Mouse (Mus musculus) liver, embryonic 14.5 days (tissue): ENCODE data around the gene Scml4. TPM values are rescaled to one million over a fixed set of nuclear protein-coding genes. Genes with fewer than 3 reads are reported as not detected.
A peak's percentile ranks its signal among the peaks of the same experiment; 100 is the strongest.

Source experiments
- ATAC-seq: fragments of 200-750 bp; cut with Nextera tagmentation; 2 replicates; pipeline ENCODE4 v1.8.0; 2017; ENCODE audit warnings: moderate number of reproducible peaks, mild to moderate bottlenecking, moderate library complexity; ENCODE audit not compliant: insufficient read depth
- DNase-seq, 3 experiments: peaks; one replicate each; pipeline ENCODE4 v3.0.0-alpha.2; 2012 to 2013; ENCODE audit warnings: low read depth in 3 of 3, low spot score in 3 of 3
- H3K27ac ChIP-seq: fragments of 300-500 bp; sonication (generic); 2 replicates; pipeline ENCODE4 v1.5.1; 2014; ENCODE audit warnings: moderate library complexity, mild to moderate bottlenecking, control low read depth, inconsistent platforms
- H3K27me3 ChIP-seq: fragments of 300-500 bp; sonication (generic); 2 replicates; pipeline ENCODE4 v1.6.1; 2014; ENCODE audit warnings: mild to moderate bottlenecking, low read length, moderate library complexity; ENCODE audit not compliant: control insufficient read depth, insufficient read depth
- H3K36me3 ChIP-seq: fragments of 300-500 bp; sonication (generic); replicated peaks from 2 replicates; pipeline ENCODE4 v1.6.1; 2014; ENCODE audit warnings: low read depth; ENCODE audit not compliant: control insufficient read depth, insufficient read depth
- H3K4me1 ChIP-seq, 2 experiments: fragments of 200-500 bp in 1 of 2; fragments of 300-500 bp in 1 of 2; sonication (generic) in 1 of 2; replicated peaks; 2 replicates each; pipeline ENCODE4 v1.6.1; 2012 to 2014; ENCODE audit warnings: antibody characterized with exemption in 1 of 2, inconsistent platforms in 1 of 2, low read length in 1 of 2; ENCODE audit not compliant: control insufficient read depth in 2 of 2, insufficient read depth in 2 of 2
- H3K4me2 ChIP-seq: fragments of 300-500 bp; sonication (generic); 2 replicates; pipeline ENCODE4 v1.6.1; 2014; ENCODE audit warnings: low read depth, mild to moderate bottlenecking, control low read depth, moderate library complexity
- H3K4me3 ChIP-seq, 2 experiments: fragments of 200-500 bp in 1 of 2; fragments of 300-500 bp in 1 of 2; sonication (generic) in 1 of 2; 2 replicates each; pipeline ENCODE4 v1.5.1; 2012 to 2014; ENCODE audit warnings: low read depth in 2 of 2, low read length in 2 of 2, mild to moderate bottlenecking in 2 of 2, control low read depth in 1 of 2, inconsistent platforms in 1 of 2, moderate library complexity in 1 of 2; ENCODE audit not compliant: insufficient read depth in 1 of 2
- H3K9ac ChIP-seq: fragments of 300-500 bp; sonication (generic); replicated peaks from 2 replicates; pipeline ENCODE4 v1.6.1; 2014; ENCODE audit warnings: mild to moderate bottlenecking, control low read depth, moderate library complexity
- H3K9me3 ChIP-seq: fragments of 300-500 bp; sonication (generic); 2 replicates; pipeline ENCODE4 v1.6.1; 2016; ENCODE audit warnings: low read length, mixed read lengths; ENCODE audit not compliant: control insufficient read depth
- CTCF ChIP-seq: IDR thresholded peaks from 2 replicates; pipeline ENCODE4 v1.5.1; 2016; ENCODE audit warnings: antibody characterized with exemption, low read depth, control low read depth
- EP300 ChIP-seq: IDR thresholded peaks from 2 replicates; pipeline ENCODE4 v1.6.1; 2016; ENCODE audit warnings: antibody characterized with exemption, low read depth
- WGBS: fragments of 180-500 bp; shearing (Covaris S2); extraction: QIAGEN DNeasy Blood & Tissue Kit; methylation state at CpG from one replicate; pipeline ENCODE4 v1.1.7; 2014; ENCODE audit not compliant: insufficient replicate concordance; 5-methylcytosine and 5-hydroxymethylcytosine counted together
- polyA plus RNA-seq, 2 experiments: library from polyadenylated mRNA; depleted of rRNA in 1 of 2; stranded (reverse) in 1 of 2; unstranded in 1 of 2; fragments of >200 nt; fragmentation: Nextera tagmentation in 1 of 2; extraction: Ambion mirVana in 1 of 2; gene quantifications; 2 replicates each; pipeline versions ENCODE4 v1.2.1 to v1.2.3; 2012 to 2014

Scml4 gene
- 0.06 and 0.19 TPM in 2 replicates for polyA plus RNA-seq (2012; rRNA removed)
- polyA plus RNA-seq (2014; fragmentation: Nextera tagmentation; extraction: Ambion mirVana) = 0.15 and 0.37 TPM in 2 replicates

DNA sequence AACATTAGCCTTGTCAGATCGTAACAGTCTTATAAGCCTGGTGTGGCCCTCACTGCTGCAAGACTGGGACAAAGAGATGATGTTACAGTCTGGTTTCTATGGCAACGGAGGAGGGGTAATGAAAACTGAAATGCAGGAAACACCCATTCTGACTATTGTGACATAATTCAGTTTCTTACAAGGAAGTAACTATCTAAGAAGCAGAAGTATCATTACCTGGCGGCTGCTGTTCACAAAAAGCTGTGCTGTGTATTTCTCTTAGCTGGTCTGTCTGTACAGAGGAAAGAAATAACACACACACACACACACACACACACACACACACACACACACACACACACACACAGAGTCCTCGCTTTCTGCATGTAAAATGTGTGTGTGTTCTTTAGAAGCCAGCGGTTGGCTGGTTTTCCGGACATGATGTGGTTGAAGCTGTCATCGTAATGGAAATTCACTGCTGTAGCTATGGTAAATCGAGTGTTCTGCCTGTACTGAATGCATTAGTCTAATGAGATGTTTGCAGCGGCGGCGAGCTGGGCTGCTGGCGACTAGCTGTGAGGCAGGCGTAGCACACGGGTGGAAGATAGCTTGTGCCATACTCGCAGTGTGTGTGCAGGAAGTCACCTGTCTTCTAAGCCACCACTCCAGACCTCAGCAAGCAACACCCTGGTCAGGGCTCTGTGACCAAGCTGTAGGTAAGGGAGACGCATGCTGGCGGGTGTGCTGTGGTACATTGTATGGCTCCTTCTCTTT, at the start of gene Scml4:
TSS of gene Scml4 (plus strand) at position 212 of the 753 bp plus-strand sequence.
- 0 out of 2 replicates have a peak, but pooled peaks have one; percentile 1 for TF ChIP-seq CTCF
- TF ChIP-seq EP300 = no peak
- peak; percentile 36 to 52 (median 51) for DNase-seq

DNA sequence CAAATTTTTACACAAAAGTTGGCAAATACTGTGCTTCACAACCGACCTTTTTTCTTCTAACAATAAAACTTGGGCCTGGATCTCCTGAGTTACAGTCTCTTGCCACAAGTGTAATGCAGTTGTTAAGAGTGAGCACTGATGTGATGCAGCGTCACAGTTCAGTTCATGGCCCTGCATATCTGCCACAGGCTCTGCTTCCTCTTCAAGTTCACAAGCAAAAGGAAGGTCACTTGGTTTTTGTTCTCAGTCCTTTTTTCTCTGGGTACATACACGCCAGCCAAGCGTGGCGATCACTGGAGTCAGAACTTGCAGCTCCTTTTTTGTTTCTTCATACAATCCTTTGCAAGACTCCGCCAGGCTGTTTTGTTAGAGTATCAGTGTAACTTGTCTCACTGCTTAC, 34.2 kb upstream of the Scml4 start:
- TF ChIP-seq CTCF (no peak), EP300 (no peak)
- Histone ChIP-seq H3K4me2 (no peak overlapping the region), H3K36me3 (peaks cover 16% of the 10 kb centered on the region), H3K27ac (no peak overlapping the region), H3K9ac (no peak overlapping the region), H3K9me3 (no peaks in the 10 kb centered on the region), H3K4me1 (no peaks in the 10 kb centered on the region), H3K4me3 (no peak overlapping the region), H3K27me3 (no peaks in the 10 kb centered on the region)
- DNase-seq (no peak), ATAC-seq (no peak)
- 78% methylated on average over 6 of the region's 6 CpGs for WGBS

More for the DNA sequence above, at the start of gene Scml4:
- no peak for ATAC-seq
- no peak within 1 kb of the TSS for H3K4me3 ChIP-seq
- H3K4me2 ChIP-seq = peak within 1 kb of the TSS; percentile 37
- 29% methylated on average over 17 of the region's 17 CpGs for WGBS
- no peaks in the 10 kb centered on the region for H3K27me3 ChIP-seq
- H3K27ac ChIP-seq = no peak within 1 kb of the TSS
- H3K4me1 ChIP-seq = peaks cover 2% of the 10 kb centered on the region in 2 experiments; a peak in 1 of 4 replicates
- H3K9me3 ChIP-seq = no peaks in the 10 kb centered on the region
- H3K9ac ChIP-seq = no peak within 1 kb of the TSS
- H3K36me3 ChIP-seq = no peaks in the 10 kb centered on the region

GRCm38 (mm10) chr10:42827155-42827554, 33.0 kb upstream of the Scml4 start:
- WGBS = 85% methylated on average over 5 of the region's 5 CpGs
- Histone ChIP-seq H3K36me3 (peaks cover 17% of the 10 kb centered on the region; the same call in 1 of the 2 replicates), H3K4me1 (no peaks in the 10 kb centered on the region), H3K27me3 (no peaks in the 10 kb centered on the region), H3K9me3 (no peaks in the 10 kb centered on the region), H3K9ac (no peak overlapping the region), H3K4me3 (no peak overlapping the region), H3K4me2 (no peak overlapping the region), H3K27ac (no peak overlapping the region)
- TF ChIP-seq EP300 (no peak), CTCF (no peak)
- DNase-seq = no peak
- no peak for ATAC-seq

DNA sequence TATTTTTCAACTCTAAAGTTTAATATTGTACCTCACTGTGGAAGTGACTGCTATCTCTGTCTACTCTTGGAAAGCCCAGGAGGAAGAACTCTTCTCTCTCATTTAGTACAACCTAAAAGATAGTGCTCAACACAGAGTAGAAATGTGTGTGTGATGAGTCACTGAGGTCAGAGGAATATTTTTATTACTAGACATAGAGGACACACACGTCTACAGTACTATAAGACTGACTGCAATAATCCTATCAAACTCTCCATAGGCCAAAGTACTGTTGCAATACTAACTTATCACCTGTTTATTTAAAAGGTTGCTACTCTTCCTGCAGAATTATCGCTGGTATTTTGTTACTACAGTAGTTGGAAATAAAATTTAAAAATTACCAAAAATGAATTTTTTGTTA, 30.2 kb upstream of the Scml4 start:
- H3K9me3 ChIP-seq = no peaks in the 10 kb centered on the region
- H3K4me1 ChIP-seq = no peaks in the 10 kb centered on the region
- peaks cover 10% of the 10 kb centered on the region; the same call in 1 of the 2 replicates for H3K36me3 ChIP-seq
- ATAC-seq = no peak
- WGBS = 75% methylated on average over 2 of the region's 2 CpGs
- no peak overlapping the region for H3K4me3 ChIP-seq
- no peak overlapping the region for H3K4me2 ChIP-seq
- H3K9ac ChIP-seq = no peak overlapping the region
- no peak overlapping the region for H3K27ac ChIP-seq
- no peaks in the 10 kb centered on the region for H3K27me3 ChIP-seq
- TF ChIP-seq EP300 (no peak), CTCF (no peak)
- DNase-seq = no peak

- TF ChIP-seq EP300 (no peak), CTCF (no peak)
- no peak overlapping the region for H3K4me2 ChIP-seq
- H3K9ac ChIP-seq = no peak overlapping the region
- H3K9me3 ChIP-seq = no peaks in the 10 kb centered on the region
- 68% methylated on average over 6 of the region's 6 CpGs for WGBS
- ATAC-seq = peak; percentile 39; the same call in 1 of the 2 replicates
- no peaks in the 10 kb centered on the region for H3K27me3 ChIP-seq
- H3K4me3 ChIP-seq = no peak overlapping the region
- no peak overlapping the region for H3K27ac ChIP-seq
- H3K4me1 ChIP-seq = no peaks in the 10 kb centered on the region
- H3K36me3 ChIP-seq = peaks cover 10% of the 10 kb centered on the region; the same call in 1 of the 2 replicates
- DNase-seq = no peak
Observed at GRCm38 (mm10) chr10:42830409-42830808, 29.8 kb upstream of the Scml4 start.
